Mouse (Mus musculus): ENCODE data around the gene Pkdrej. TPM values are rescaled to one million over a fixed set of nuclear protein-coding genes. Genes with fewer than 3 reads are reported as not detected.
"Not testable (repeated sequence)": the region's sequence is repeated elsewhere in the genome, so short reads cannot be mapped to it uniquely, and the experiment has no call there.

Gene Pkdrej
- 0.09 TPM in 2 replicates for polyA plus RNA-seq (2015; fragmentation: Nextera tagmentation; extraction: Ambion mirVana)

DNA sequence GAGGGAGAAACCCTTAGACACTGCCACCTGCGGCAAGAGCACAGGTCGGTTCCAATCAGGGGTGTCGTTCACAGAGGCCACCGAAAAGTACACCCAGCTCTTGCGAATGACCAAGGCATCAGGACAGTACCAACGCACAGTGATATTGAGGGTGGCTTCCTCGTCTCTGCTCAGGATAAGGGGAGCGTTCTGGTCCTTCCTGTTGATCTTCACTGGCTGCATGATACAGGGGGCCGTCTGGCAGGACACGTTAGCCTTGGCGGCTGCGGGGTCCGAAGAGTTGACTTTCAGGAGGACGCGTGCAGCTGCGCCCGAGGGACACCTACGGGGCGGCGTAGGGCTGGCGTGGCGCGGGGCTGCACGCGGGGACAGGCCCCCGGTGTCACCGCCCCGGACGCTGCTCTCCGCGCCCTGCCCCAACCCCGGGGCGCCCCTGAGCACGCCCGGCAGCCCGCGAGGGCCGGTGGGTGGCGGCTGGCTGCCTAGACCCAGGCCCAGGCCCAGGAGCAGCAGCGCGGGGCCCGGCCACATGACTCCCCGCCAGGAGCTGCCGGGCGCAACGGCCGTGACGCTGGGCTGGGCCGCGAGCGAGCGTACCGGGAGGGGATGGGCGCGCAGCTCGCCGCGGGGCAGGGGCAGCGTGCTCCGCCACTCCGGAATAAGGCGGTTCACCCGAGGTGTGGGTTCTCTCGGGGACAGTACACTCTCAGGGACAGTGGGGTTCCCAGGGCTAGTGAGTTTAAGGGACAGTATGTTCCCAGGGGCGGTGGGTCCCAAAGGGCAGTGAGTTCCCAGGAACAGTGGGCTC lies at the start of gene Pkdrej:
TSS of gene Pkdrej (minus strand) at position 532 of the 808 bp plus-strand sequence.
- peaks cover 19% of the 10 kb centered on the region for H3K27me3 ChIP-seq (ENCODE audit: control insufficient read depth, insufficient read depth, low read depth, low read length)
- H3K4me2 ChIP-seq (ENCODE audit: low read depth, low read length): peak within 1 kb of the TSS; percentile 78
- H3K27ac ChIP-seq (ENCODE audit: low read length): no peak within 1 kb of the TSS
- H3K4me1 ChIP-seq (ENCODE audit: control insufficient read depth, low read depth, low read length): peaks cover 1% of the 10 kb centered on the region
- ATAC-seq (ENCODE audit: low read depth): peak; percentile 62
- no peaks in the 10 kb centered on the region for H3K36me3 ChIP-seq (ENCODE audit: control insufficient read depth, insufficient read depth)
- H3K9me3 ChIP-seq (replicated peaks; ENCODE audit: control insufficient read depth, low read length): no peaks in the 10 kb centered on the region; the same call in 1 of the 2 replicates
- H3K9ac ChIP-seq (ENCODE audit: low read depth, low read length): peak within 1 kb of the TSS; percentile 33
- 2% methylated on average over 65 of the region's 65 CpGs for WGBS (ENCODE audit: insufficient replicate concordance)
- H3K4me3 ChIP-seq (ENCODE audit: low read depth, low read length): peak within 1 kb of the TSS; percentile 53

DNA sequence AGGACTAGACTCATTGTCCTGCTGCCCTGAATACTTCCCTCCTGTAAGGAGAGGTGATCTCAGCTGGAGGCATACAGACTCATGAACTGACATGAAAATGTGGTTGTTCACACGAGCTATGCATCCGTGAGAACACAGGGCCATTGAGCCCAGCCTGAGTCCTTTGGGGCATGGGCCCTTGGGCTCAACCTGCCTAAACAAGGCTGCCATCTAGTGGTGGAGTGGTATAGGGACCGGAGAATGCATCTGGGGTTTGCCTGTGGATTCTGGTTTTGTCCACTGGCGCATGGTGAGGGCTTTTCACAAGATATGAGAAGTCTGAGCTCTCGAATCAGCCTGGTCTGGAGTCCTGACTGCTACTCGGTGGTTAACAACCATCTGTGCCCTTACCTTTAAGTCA lies 46.2 kb upstream of the Pkdrej start:
- Histone ChIP-seq H3K4me3 (ENCODE audit: low read depth, low read length) (no peak overlapping the region), H3K9me3 (replicated peaks; ENCODE audit: control insufficient read depth, low read length) (no peaks in the 10 kb centered on the region), H3K4me1 (ENCODE audit: control insufficient read depth, low read depth, low read length) (no peaks in the 10 kb centered on the region), H3K9ac (ENCODE audit: low read depth, low read length) (no peak overlapping the region), H3K27me3 (ENCODE audit: control insufficient read depth, insufficient read depth, low read depth, low read length) (no peaks in the 10 kb centered on the region), H3K4me2 (ENCODE audit: low read depth, low read length) (no peak overlapping the region), H3K27ac (ENCODE audit: low read length) (no peak overlapping the region), H3K36me3 (ENCODE audit: control insufficient read depth, insufficient read depth) (peaks cover 71% of the 10 kb centered on the region)
- WGBS (ENCODE audit: insufficient replicate concordance): 38% methylated on average over 6 of the region's 6 CpGs
- 0 out of 2 replicates have a peak, but pooled peaks have one; percentile 45 for ATAC-seq (ENCODE audit: low read depth)

DNA sequence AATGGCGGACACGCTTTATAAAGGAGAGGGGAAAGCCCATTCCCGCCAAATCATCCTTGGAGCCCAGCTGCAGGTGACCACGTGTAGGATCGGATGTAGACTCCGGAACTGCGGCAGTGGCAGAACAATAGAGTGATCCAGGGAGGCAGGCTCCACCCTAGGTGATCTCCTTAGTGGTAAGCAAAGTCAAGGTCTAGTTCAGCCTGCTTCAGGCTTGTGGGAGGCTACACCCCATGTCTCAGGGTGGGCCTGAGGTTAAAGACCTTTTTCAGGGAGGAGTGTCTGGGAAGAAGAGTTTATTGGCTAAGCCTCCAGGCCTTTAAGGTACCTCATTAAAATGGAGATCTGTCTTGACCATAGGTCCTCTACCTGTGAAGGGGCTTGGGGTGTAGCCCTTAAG lies 44.4 kb upstream of the Pkdrej start:
- H3K27ac ChIP-seq (ENCODE audit: low read length); ATAC-seq (ENCODE audit: low read depth); H3K9me3 ChIP-seq (replicated peaks; ENCODE audit: control insufficient read depth, low read length); H3K4me1 ChIP-seq (ENCODE audit: control insufficient read depth, low read depth, low read length); H3K4me3 ChIP-seq (ENCODE audit: low read depth, low read length); H3K4me2 ChIP-seq (ENCODE audit: low read depth, low read length); H3K27me3 ChIP-seq (ENCODE audit: control insufficient read depth, insufficient read depth, low read depth, low read length); H3K9ac ChIP-seq (ENCODE audit: low read depth, low read length): not testable (repeated sequence)
- peaks cover 70% of the 10 kb centered on the region for H3K36me3 ChIP-seq (ENCODE audit: control insufficient read depth, insufficient read depth)
- 89% methylated on average over 7 of the region's 7 CpGs for WGBS (ENCODE audit: insufficient replicate concordance)

DNA sequence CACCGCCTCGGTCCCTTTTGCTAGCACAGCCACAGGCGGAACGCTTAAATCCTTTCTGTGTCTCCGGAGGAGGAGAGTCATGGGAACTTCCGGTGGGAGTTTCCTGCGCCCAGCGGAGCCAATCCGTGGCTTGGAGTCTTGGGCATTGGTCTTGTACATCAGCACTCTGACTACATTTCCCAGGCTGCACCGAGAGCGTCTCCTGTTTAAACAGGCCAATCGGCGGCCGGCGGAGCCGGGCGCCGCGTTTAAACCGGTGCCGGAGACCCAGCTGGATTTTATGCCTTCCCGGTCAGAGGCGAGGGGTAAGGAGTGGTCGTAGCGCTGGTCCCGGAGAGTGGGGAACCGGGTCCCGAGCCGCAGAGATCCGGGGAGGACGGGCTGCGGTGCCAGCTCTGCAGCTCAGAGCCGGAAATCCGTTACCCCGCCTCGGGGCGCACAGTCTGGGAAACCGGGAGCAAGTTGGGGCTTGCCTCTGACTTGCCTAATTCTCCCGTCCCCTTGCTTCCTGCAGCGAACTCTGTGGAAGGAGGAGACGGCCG lies 38.0 kb upstream of the Pkdrej start, which contains the start of gene Gtse1:
TSS of gene Gtse1 (plus strand) at position 256 of the 542 bp plus-strand sequence.
- H3K4me1 ChIP-seq (ENCODE audit: control insufficient read depth, low read depth, low read length): peaks cover 16% of the 10 kb centered on the region
- peak within 1 kb of the TSS; percentile 67 for H3K27ac ChIP-seq (ENCODE audit: low read length)
- peak; percentile 99 for ATAC-seq (ENCODE audit: low read depth)
- H3K9ac ChIP-seq (ENCODE audit: low read depth, low read length): peak within 1 kb of the TSS; percentile 88
- under 1% methylated on average over 42 of the region's 42 CpGs for WGBS (ENCODE audit: insufficient replicate concordance)
- peak within 1 kb of the TSS; percentile 89 for H3K4me3 ChIP-seq (ENCODE audit: low read depth, low read length)
- peak within 1 kb of the TSS; percentile 81 for H3K4me2 ChIP-seq (ENCODE audit: low read depth, low read length)
- no peaks in the 10 kb centered on the region for H3K27me3 ChIP-seq (ENCODE audit: control insufficient read depth, insufficient read depth, low read depth, low read length)
- H3K36me3 ChIP-seq (ENCODE audit: control insufficient read depth, insufficient read depth): peaks cover 29% of the 10 kb centered on the region
- no peaks in the 10 kb centered on the region for H3K9me3 ChIP-seq (replicated peaks; ENCODE audit: control insufficient read depth, low read length)

DNA sequence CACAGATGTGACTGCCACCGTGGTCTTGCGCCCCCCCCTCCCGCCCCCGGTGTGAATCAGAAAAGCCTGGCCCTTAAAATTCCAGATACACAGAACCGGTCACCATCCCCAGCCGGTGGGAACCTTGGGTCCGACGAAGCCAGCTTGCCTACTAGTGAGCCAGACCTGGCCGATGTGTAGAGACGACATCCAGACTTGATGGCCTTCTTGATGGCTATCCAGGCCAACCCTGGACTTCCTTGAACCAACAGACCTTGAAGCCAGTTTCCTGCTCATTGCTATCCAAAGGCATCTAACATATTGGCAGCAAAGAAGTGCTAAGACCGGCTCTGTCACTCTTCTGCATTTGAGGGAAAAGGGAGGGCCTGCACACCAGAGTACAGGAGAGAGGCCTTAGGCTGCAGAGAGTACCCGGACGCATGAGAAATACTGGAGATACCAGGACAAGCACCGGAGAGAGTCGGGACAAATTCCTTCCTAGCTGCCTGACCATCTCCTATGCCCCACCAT lies 37.5 kb upstream of the Pkdrej start:
- Histone ChIP-seq H3K4me3 (ENCODE audit: low read depth, low read length) (peak overlapping the region; percentile 89), H3K4me1 (ENCODE audit: control insufficient read depth, low read depth, low read length) (peaks cover 16% of the 10 kb centered on the region), H3K27ac (ENCODE audit: low read length) (0 out of 2 replicates have a peak overlapping the region, but pooled peaks have one; percentile 19), H3K9me3 (replicated peaks; ENCODE audit: control insufficient read depth, low read length) (no peaks in the 10 kb centered on the region), H3K4me2 (ENCODE audit: low read depth, low read length) (peak overlapping the region; percentile 81), H3K9ac (ENCODE audit: low read depth, low read length) (peak overlapping the region; percentile 71), H3K36me3 (ENCODE audit: control insufficient read depth, insufficient read depth) (peaks cover 24% of the 10 kb centered on the region), H3K27me3 (ENCODE audit: control insufficient read depth, insufficient read depth, low read depth, low read length) (no peaks in the 10 kb centered on the region)
- 10% methylated on average over 15 of the region's 15 CpGs for WGBS (ENCODE audit: insufficient replicate concordance)
- ATAC-seq (ENCODE audit: low read depth): no peak

DNA sequence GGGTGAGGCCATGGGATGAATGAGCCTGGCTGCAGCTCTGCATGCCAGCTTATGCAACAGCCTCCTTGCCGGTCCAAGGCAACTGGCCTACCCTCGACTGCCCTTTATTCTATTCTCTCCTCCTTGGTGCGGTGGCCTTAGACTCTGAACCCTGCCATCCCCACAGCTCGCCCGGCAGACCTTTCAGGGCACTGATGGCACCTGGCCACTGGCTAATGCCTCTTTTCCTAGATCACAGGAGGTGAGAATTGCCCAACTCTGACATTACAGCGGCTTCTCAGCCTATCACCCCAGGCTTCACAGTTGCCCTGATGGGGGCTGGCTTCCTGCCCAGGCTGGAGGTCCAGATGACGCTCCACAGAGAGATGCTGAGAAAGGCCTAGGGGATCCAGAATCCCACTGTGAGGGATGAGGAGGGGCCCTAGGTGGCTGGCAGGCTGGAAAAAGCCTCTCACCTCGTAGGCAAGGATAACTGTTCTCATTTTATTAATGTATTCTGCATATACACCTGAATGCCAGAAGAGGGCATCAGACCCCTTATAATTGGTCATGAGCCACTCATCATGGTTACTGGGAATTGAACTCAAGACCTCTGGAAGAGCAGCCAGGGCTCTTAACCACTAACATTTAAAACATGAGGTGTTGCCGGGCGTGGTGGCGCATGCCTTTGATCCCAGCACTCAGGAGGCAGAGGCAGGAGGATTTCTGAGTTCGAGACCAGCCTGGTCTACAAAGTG lies 30.3 kb upstream of the Pkdrej start:
- no peak for ATAC-seq (ENCODE audit: low read depth)
- Histone ChIP-seq H3K4me3 (ENCODE audit: low read depth, low read length) (no peak overlapping the region), H3K9ac (ENCODE audit: low read depth, low read length) (no peak overlapping the region), H3K4me2 (ENCODE audit: low read depth, low read length) (no peak overlapping the region), H3K36me3 (ENCODE audit: control insufficient read depth, insufficient read depth) (no peaks in the 10 kb centered on the region), H3K27ac (ENCODE audit: low read length) (no peak overlapping the region), H3K4me1 (ENCODE audit: control insufficient read depth, low read depth, low read length) (no peaks in the 10 kb centered on the region), H3K27me3 (ENCODE audit: control insufficient read depth, insufficient read depth, low read depth, low read length) (no peaks in the 10 kb centered on the region), H3K9me3 (replicated peaks; ENCODE audit: control insufficient read depth, low read length) (no peaks in the 10 kb centered on the region)
- 70% methylated on average over 12 of the region's 12 CpGs for WGBS (ENCODE audit: insufficient replicate concordance)

DNA sequence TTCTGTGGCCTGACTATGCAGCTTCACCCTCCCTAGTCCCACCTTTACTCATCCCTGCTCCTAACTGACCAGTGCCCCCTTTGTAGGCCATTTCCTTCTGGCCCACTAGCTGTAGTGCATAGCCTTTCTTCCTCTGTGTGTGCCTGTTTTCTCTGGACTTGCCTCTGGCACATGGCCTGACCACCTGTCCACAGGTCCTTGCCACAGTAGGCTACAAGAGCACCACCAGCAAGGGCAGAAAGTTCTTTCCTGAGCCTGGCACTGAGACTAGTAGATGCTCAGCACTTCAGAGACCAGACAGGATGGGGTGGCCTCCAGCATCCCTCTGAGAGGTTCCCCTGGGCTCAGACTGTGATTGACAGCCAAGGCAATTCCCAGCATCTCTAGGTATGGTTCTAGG lies 23.5 kb upstream of the Pkdrej start:
- no peaks in the 10 kb centered on the region for H3K27me3 ChIP-seq (ENCODE audit: control insufficient read depth, insufficient read depth, low read depth, low read length)
- ATAC-seq (ENCODE audit: low read depth): no peak

DNA sequence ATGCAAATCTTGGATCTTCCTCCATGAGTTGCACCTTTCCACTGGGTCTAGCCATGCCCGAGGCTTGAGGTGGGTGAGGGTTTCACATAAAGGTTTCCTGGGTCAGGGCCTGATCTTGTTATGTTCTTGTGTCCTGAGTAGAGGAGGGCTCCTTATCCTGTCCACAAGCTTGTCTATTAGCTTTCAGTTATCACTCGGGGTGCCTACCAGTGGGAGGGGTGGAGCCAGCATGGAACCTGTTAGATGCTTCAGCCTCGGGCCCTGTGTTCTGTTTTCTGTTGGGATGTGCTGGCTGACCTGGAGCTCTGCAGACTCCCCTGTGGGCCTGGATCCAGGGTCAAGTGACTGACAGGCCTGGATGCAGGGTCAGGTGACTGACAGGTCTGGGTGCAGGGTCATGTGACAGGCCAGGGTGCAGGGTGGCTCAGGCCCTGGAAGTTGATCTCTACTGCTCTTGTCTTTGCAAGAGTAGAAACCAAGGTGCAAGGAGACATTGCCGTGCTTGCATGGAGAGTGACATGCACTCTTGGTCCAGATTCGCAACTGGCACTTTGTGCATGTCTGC lies 20.3 kb upstream of the Pkdrej start:
- Histone ChIP-seq H3K9me3 (replicated peaks; ENCODE audit: control insufficient read depth, low read length) (no peaks in the 10 kb centered on the region), H3K9ac (ENCODE audit: low read depth, low read length) (no peak overlapping the region)
- ATAC-seq (ENCODE audit: low read depth): peak; percentile 45

More for the DNA sequence above, 23.5 kb upstream of the Pkdrej start:
- peaks cover 5% of the 10 kb centered on the region for H3K4me1 ChIP-seq (ENCODE audit: control insufficient read depth, low read depth, low read length)
- no peak overlapping the region for H3K9ac ChIP-seq (ENCODE audit: low read depth, low read length)
- no peak overlapping the region for H3K4me2 ChIP-seq (ENCODE audit: low read depth, low read length)
- H3K9me3 ChIP-seq (replicated peaks; ENCODE audit: control insufficient read depth, low read length): no peaks in the 10 kb centered on the region
- no peak overlapping the region for H3K4me3 ChIP-seq (ENCODE audit: low read depth, low read length)
- H3K36me3 ChIP-seq (ENCODE audit: control insufficient read depth, insufficient read depth): no peaks in the 10 kb centered on the region; the same call in 1 of the 2 replicates
- H3K27ac ChIP-seq (ENCODE audit: low read length): no peak overlapping the region

More for the DNA sequence above, 20.3 kb upstream of the Pkdrej start:
- no peaks in the 10 kb centered on the region for H3K27me3 ChIP-seq (ENCODE audit: control insufficient read depth, insufficient read depth, low read depth, low read length)
- WGBS (ENCODE audit: insufficient replicate concordance): 47% methylated on average over 5 of the region's 5 CpGs
- peaks cover 5% of the 10 kb centered on the region for H3K4me1 ChIP-seq (ENCODE audit: control insufficient read depth, low read depth, low read length)
- no peak overlapping the region for H3K27ac ChIP-seq (ENCODE audit: low read length)
- no peaks in the 10 kb centered on the region; the same call in 1 of the 2 replicates for H3K36me3 ChIP-seq (ENCODE audit: control insufficient read depth, insufficient read depth)
- no peak overlapping the region for H3K4me3 ChIP-seq (ENCODE audit: low read depth, low read length)
- H3K4me2 ChIP-seq (ENCODE audit: low read depth, low read length): no peak overlapping the region

Data from liver, embryonic 16.5 days (tissue).